Mouse (Mus musculus): Measurements from ENCODE around the gene Pdzd2. TPM values are rescaled to one million over a fixed set of nuclear protein-coding genes. Genes with fewer than 3 reads are reported as not detected.

The Pdzd2 gene
- 3.8 and 4.3 TPM in 2 replicates for polyA plus RNA-seq (2015; fragmentation: Nextera tagmentation; extraction: Ambion mirVana)

DNA sequence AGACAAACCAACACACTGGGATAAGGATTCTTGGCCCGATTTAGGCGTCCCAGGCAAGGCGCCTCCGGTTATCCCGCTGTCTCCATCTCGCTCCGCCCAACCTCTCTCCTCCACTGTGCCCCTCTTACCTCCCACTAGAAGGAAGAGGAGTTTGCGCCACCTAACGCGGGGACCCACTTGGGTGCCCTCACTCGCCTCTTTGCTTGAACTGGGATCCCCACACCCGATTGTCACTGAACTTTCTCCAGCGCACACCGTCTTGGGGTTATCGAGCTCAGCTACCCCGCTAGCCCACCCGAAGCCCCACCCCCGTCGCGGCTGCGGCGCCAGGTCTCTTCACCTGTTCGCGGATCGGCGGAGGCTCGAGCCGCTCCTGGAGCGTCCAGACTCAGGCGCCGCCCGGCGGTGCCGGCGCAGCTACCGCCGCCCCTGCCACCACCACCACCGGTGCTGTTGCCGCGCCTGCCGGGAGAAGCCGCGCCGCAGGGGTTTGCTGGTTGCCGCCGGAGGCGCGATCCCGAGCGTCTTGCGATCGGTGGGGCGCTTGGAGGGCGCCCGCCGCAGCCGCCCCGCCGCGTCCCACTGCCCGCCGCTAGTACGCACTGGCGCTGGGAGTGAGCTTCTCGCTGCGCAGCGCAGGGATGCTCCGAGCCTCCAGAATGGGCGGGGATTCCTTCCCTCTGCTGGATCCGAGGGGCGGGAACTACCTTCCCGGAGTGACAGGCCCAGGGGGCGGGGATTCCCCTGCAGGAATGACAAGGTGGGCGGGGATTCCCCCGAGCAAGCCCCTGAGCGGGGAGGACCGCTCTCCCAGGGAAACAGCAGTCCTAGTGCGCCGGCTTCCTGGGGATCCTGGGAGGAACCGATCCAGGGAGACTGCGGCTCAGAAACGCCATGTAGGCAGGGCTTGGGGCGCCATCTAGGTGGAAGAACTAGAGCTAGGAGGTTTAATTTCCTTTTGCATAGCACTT, at the start of gene Pdzd2:
TSS of gene Pdzd2 (minus strand) at position 648 of the 971 bp plus-strand sequence.

GRCm38 (mm10) chr15:12321788-12322621, 417.7 kb downstream of the Pdzd2 start, which contains the start of gene 1810049J17Rik:
1810049J17Rik (minus strand) TSS chr15:12321899.

DNA sequence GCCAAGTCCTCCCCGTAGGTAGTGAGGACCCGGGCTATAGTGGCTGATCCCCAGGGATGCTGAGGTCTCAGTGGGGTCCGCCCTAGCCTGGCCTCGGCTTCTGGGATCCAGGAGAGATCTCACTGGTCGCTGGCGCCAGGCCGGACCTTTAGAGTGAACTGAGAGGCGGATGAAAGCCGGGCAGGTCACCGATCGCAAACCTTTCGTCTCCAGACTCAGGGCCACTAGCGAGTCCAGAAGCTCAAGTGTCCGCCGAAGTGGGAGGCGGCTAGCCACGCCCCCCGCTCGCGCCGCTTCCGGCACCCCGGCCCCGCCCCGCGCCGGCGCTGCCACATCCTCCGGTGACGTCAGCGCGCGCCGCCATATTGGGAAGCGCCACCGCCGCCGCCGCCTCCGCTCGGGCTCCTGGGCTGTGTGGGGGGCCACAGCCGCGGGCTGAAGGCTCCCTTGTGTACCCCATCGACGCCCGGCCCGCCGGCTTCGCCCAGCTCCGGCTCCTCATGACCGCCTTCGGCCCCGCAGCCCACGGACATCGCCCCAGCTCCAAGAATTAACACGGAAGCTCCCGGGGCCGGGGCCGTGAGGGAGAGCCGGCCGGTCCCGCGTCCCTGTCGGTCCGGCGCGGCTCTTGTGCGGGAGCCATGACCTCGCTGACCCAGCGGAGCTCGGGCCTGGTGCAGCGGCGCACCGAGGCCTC, 418.5 kb downstream of the Pdzd2 start, which contains the start of gene Golph3:
TSS of gene Golph3 (plus strand) at position 360 of the 697 bp plus-strand sequence.

Other genes starting within 250 kb of the Pdzd2 start
- gene 6030458C11Rik, start 84.7 kb upstream of the Pdzd2 start, polyA plus RNA-seq (2015; fragmentation: Nextera tagmentation; extraction: Ambion mirVana) = 41.8 and 43.4 TPM in 2 replicates
- 12.2 and 13.2 TPM in 2 replicates for gene Drosha, start 84.9 kb upstream of the Pdzd2 start, polyA plus RNA-seq (2015; fragmentation: Nextera tagmentation; extraction: Ambion mirVana)

Measured in spleen, postnatal 0 days (tissue).